Mouse (Mus musculus) lung, adult 2 months (tissue): Measurements from ENCODE around the gene Ube2t. TPM values are rescaled to one million over a fixed set of nuclear protein-coding genes. Genes with fewer than 3 reads are reported as not detected.
A peak's percentile ranks its signal among the peaks of the same experiment; 100 is the strongest.

Experiments
- DNase-seq: peaks from one replicate; pipeline ENCODE4 v3.0.0; 2022
- H3K4me1 ChIP-seq: fragments of 200-500 bp; 2 replicates; pipeline ENCODE4 v1.6.1; 2011; ENCODE audit warnings: low read length; ENCODE audit not compliant: control insufficient read depth, insufficient read depth
- H3K4me3 ChIP-seq: fragments of 200-500 bp; replicated peaks from 2 replicates; pipeline ENCODE3; 2011; ENCODE audit warnings: low read depth, mild to moderate bottlenecking, control low read depth, low read length; ENCODE audit errors: extremely low read depth
- CTCF ChIP-seq: fragments of 200-500 bp; IDR thresholded peaks from 2 replicates; pipeline ENCODE4 v1.5.1; 2011; ENCODE audit warnings: mild to moderate bottlenecking, low read length, control low read depth; ENCODE audit not compliant: insufficient read depth
- POLR2A ChIP-seq: fragments of 200-500 bp; IDR thresholded peaks from 2 replicates; pipeline ENCODE4 v1.6.1; 2011; ENCODE audit warnings: low read depth, mild to moderate bottlenecking, control low read depth, low read length, borderline replicate concordance; ENCODE audit errors: extremely low read depth
- WGBS: fragments of 180-500 bp; shearing (Covaris S2); methylation state at CpG from one replicate; pipeline ENCODE4 v1.1.7; 2018; 5-methylcytosine and 5-hydroxymethylcytosine counted together
- polyA plus RNA-seq: library from polyadenylated mRNA; depleted of rRNA; stranded (reverse); fragments of >200 nt; gene quantifications from 2 replicates; pipeline ENCODE4 v1.2.3, GENCODE M21; 2012; rRNA removed

Gene Ube2t
- 0.77 and 1.1 TPM in 2 replicates for polyA plus RNA-seq

DNA sequence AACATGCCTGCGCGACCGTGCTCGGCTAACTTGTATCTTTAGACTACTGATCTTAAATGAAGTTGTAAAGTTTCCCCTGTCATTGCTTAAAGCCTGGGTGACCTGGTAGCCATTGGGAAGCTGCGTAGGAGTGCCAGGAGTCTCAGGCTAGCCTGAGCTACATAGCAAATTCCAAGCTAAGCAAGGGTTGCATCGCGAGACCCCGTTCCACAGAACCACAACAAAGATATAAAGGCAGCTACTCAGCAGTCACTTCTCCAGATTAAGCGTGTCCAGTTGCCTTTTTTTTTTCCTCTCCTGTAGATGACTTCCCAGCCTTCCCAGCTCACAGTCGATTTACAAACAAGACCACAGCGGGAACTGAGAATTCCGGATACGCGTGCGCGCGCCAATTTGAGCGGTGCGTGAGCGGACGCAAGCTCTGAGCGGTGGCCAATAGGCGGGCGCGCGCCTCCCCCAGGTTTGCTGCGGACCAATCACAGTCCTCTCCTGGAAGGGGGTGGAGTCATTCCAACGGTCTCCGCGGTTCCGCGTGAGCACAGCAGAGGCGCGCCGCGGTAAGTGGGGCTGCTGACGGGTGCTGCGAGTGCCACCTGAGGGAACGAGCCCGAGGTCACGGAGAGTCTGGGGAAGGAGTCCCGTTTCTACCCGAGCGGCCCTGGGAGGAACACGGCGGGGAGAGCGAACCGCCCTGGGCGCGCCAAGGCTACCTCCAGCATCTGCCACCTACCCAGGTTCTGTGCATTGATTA, at the start of gene Ube2t:
TSS of gene Ube2t (plus strand) at position 513 of the 751 bp plus-strand sequence.
- peak; percentile 94 for DNase-seq
- Histone ChIP-seq H3K4me1 (no peaks in the 10 kb centered on the region; the same call in 1 of the 2 replicates), H3K4me3 (peak within 1 kb of the TSS; percentile 80)
- WGBS: 2% methylated on average over 50 of the region's 50 CpGs
- TF ChIP-seq POLR2A: no peak
- no peak for TF ChIP-seq CTCF

DNA sequence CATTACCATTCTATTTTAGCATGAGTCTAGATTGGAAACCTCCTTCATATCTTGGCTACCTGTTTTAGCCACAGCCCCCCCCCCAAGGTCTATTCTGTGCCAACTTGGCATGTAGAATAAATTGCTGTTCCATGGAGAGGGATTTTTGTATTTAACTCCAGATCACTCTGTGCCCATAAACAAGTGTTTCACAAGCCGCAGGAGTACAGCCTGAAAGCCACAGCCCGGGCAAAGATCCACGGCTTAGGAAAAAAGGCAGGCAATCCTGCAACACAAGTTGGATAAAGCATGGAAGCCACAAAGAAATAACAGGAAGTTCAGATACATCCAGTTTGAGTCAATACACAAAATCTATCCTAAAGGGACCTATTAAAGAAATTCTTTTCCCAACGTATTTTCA, 48.8 kb upstream of the Ube2t start:
- H3K4me1 ChIP-seq: no peaks in the 10 kb centered on the region
- TF ChIP-seq CTCF (no peak), POLR2A (no peak)
- DNase-seq: no peak
- 64% methylated on average over 4 of the region's 4 CpGs for WGBS
- no peak overlapping the region for H3K4me3 ChIP-seq

GRCm38 (mm10) chr1:134915421-134915820, 46.9 kb upstream of the Ube2t start:
- TF ChIP-seq POLR2A (no peak), CTCF (no peak)
- Histone ChIP-seq H3K4me1 (no peaks in the 10 kb centered on the region), H3K4me3 (no peak overlapping the region)
- no peak for DNase-seq
- 85% methylated on average over 4 of the region's 4 CpGs for WGBS

- TF ChIP-seq POLR2A: no peak
- TF ChIP-seq CTCF: no peak
- WGBS: 79% methylated on average over 6 of the region's 6 CpGs
- Histone ChIP-seq H3K4me1 (no peaks in the 10 kb centered on the region; the same call in 1 of the 2 replicates), H3K4me3 (no peak overlapping the region)
- DNase-seq: no peak
Measured at GRCm38 (mm10) chr1:134919010-134919409, 43.4 kb upstream of the Ube2t start.

DNA sequence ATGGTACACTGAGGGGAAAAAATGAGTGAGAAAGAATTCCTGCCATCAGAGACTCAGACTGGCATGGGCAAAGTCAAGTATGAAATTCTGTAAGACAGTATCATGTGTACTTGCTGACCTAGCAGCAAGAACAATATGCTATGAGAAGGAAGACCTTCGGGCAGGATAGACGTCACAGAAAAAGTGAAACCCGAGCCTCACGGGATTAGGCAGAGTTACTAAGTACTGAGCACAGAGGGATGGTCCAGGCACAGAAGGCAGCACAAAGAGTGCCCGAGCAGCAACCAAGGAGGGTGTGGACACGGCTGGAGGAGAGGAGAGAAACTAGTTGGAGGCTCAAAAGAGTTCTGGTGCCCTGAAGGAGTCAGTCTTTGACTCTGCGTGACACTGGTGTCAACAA, 29.9 kb upstream of the Ube2t start:
- TF ChIP-seq POLR2A: no peak
- TF ChIP-seq CTCF: no peak
- Histone ChIP-seq H3K4me3 (no peak overlapping the region), H3K4me1 (no peaks in the 10 kb centered on the region)
- no peak for DNase-seq
- 60% methylated on average over 7 of the region's 7 CpGs for WGBS

DNA sequence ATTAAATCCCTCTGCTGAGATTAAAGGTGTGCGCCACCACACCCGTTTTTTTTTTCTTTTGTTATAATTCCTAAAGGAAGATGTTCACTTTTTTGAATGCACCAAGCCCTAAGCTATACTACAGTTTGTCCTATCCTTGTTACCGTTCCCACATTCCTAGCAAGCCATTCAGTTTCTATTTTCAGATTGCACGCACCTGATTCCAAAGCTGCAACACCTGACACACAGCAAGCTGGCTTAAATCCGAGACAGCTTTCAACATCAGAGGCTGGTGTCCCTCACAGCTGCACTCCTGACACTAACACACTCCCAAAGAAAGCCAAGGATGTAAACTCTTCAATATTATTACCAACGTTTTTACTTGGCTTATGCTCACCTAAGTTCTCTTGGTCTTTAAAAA, 26.0 kb upstream of the Ube2t start:
- no peak for TF ChIP-seq POLR2A
- no peak for TF ChIP-seq CTCF
- Histone ChIP-seq H3K4me3 (no peak overlapping the region), H3K4me1 (no peaks in the 10 kb centered on the region)
- no peak for DNase-seq
- WGBS: 79% methylated on average over 6 of the region's 6 CpGs

DNA sequence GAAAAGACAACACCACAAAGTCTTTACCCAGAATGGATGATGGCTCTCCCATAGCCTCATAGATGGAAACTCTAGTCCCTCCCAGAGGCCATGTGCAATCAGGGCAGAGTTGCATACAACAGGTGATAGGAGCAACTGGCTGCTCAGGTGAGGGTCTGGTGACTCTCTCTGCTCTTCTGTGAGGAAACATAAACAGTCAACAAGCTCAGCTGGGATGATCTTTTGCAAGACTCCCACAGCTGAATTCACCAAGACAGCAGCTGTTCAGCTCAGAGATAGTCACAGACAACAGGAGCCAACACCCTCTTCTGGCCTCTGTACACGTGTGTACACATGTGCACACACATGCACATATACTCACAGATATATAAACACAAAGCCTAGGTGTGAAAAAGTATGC, 24.1 kb upstream of the Ube2t start:
- H3K4me3 ChIP-seq: no peak overlapping the region
- no peak for TF ChIP-seq CTCF
- no peak for TF ChIP-seq POLR2A
- 89% methylated on average over 1 of the region's 1 CpGs for WGBS
- DNase-seq: no peak
- H3K4me1 ChIP-seq: no peaks in the 10 kb centered on the region

- TF ChIP-seq POLR2A (no peak), CTCF (no peak)
- DNase-seq: no peak
- Histone ChIP-seq H3K4me3 (no peak overlapping the region), H3K4me1 (no peaks in the 10 kb centered on the region)
- 54% methylated on average over 4 of the region's 4 CpGs for WGBS
Measured at GRCm38 (mm10) chr1:134940863-134941262, 21.5 kb upstream of the Ube2t start.

DNA sequence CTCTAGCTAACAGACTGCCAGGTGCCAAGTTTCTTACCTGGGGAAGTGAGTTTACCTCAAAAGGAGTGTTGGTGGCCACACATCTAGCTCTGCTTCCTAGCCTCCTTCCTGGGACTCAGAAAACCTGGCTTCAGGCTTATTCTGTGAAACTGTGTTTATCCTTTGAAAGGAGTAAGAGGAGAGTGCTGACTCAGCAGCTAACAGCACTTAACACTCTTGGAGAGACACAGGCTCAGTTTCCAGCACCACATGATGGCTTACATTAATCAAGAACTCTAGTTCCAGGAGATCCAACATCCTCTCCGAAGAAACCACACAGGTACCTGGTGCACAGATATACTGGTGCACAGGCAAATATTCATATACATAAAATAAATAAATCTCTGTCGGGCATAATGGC, 19.5 kb upstream of the Ube2t start:
- 94% methylated on average over 2 of the region's 2 CpGs for WGBS
- TF ChIP-seq POLR2A: no peak
- no peak for TF ChIP-seq CTCF
- Histone ChIP-seq H3K4me1 (no peaks in the 10 kb centered on the region), H3K4me3 (no peak overlapping the region)
- DNase-seq: no peak

GRCm38 (mm10) chr1:134947590-134947989, 14.8 kb upstream of the Ube2t start:
- Histone ChIP-seq H3K4me1 (no peaks in the 10 kb centered on the region), H3K4me3 (no peak overlapping the region)
- TF ChIP-seq CTCF: no peak
- TF ChIP-seq POLR2A: no peak
- WGBS: 78% methylated on average over 7 of the region's 7 CpGs
- no peak for DNase-seq

- Histone ChIP-seq H3K4me3 (no peak overlapping the region), H3K4me1 (0 out of 2 replicates have a peak, but pooled peaks cover 4% of the 10 kb centered on the region)
- DNase-seq: no peak
- TF ChIP-seq POLR2A (no peak), CTCF (no peak)
- WGBS: 66% methylated on average over 3 of the region's 3 CpGs
Measured at GRCm38 (mm10) chr1:134949946-134950345, 12.4 kb upstream of the Ube2t start.
